In genomic region chr1:33944977-33945750, GRCm38 (mm10) we compare ENCODE assay signal across 8 mouse cellular contexts. TPM values are rescaled to one million over a fixed set of nuclear protein-coding genes. Genes with fewer than 3 reads are reported as not detected.
A peak's percentile ranks its signal among the peaks of the same experiment; 100 is the strongest.
DNase-seq lines count a peak whose midpoint lies in the region; ATAC-seq and TF ChIP-seq lines count a peak whose summit lies in the region.

No protein-coding gene starts in this region.

- TF ChIP-seq POLR2A in thymus, adult 2 months (IDR thresholded peaks at IDR 0.05; ENCODE audit: control insufficient read depth, extremely low read depth, insufficient read depth, low read length, poor library complexity) = no peak

- DNase-seq in neural tube, embryonic 10.5 days (ENCODE audit: extremely low spot score, low spot score) = no peak
- DNase-seq in heart, postnatal 36 days = peak; percentile 56 to 67
- peak; percentile 70 for DNase-seq in liver
- no peak for DNase-seq in layer of hippocampus, postnatal 14 days (ENCODE audit: low spot score in 2 of 2)
- no peak for DNase-seq in thymus, adult 2 months

- H3K36me3 ChIP-seq in neural tube, embryonic 13.5 days = no peaks in the 10 kb centered on the region
- H3K36me3 ChIP-seq in embryonic facial prominence, embryonic 13.5 days = no peaks in the 10 kb centered on the region
- H3K36me3 ChIP-seq in stomach, embryonic 14.5 days (ENCODE audit: control insufficient read depth, insufficient read depth, low read length) = no peaks in the 10 kb centered on the region
- no peaks in the 10 kb centered on the region for H3K36me3 ChIP-seq in thymus, adult 2 months (ENCODE audit: control insufficient read depth, insufficient read depth, low read length)

- no peaks in the 10 kb centered on the region for H3K27me3 ChIP-seq in neural tube, embryonic 13.5 days
- H3K27me3 ChIP-seq in embryonic facial prominence, embryonic 13.5 days = no peaks in the 10 kb centered on the region
- no peaks in the 10 kb centered on the region for H3K27me3 ChIP-seq in stomach, embryonic 14.5 days (ENCODE audit: control insufficient read depth, insufficient read depth, low read length)
- H3K27me3 ChIP-seq in thymus, adult 2 months (ENCODE audit: control insufficient read depth, insufficient read depth, low read length) = no peaks in the 10 kb centered on the region

- H3K9me3 ChIP-seq in neural tube, embryonic 13.5 days = no peaks in the 10 kb centered on the region
- H3K9me3 ChIP-seq in embryonic facial prominence, embryonic 13.5 days = no peaks in the 10 kb centered on the region
- H3K9me3 ChIP-seq in stomach, embryonic 14.5 days (ENCODE audit: control insufficient read depth, low read depth, low read length) = peaks cover 3% of the 10 kb centered on the region; the same call in 1 of the 2 replicates

- intact Hi-C loops in heart, postnatal 36 days (cut with DNase I) = loop anchor here (5.0 kb wide), 1 partner anchor 38 kb away; the partner anchor contains the start of genes Bend6 and Dst

- H3K4me1 ChIP-seq in neural tube, embryonic 13.5 days (replicated peaks) = no peaks in the 10 kb centered on the region
- 0 out of 2 replicates have a peak, but pooled peaks cover 6% of the 10 kb centered on the region for H3K4me1 ChIP-seq in embryonic facial prominence, embryonic 13.5 days
- H3K4me1 ChIP-seq in stomach, embryonic 14.5 days (ENCODE audit: control insufficient read depth, insufficient read depth, low read length) = no peaks in the 10 kb centered on the region
- no peaks in the 10 kb centered on the region; the same call in 1 of the 2 replicates for H3K4me1 ChIP-seq in thymus, adult 2 months (replicated peaks; ENCODE audit: control insufficient read depth, insufficient read depth, low read length)

- H3K9ac ChIP-seq in neural tube, embryonic 13.5 days = no peak overlapping the region
- H3K9ac ChIP-seq in embryonic facial prominence, embryonic 13.5 days = no peak overlapping the region
- H3K9ac ChIP-seq in stomach, embryonic 14.5 days (replicated peaks; ENCODE audit: low read depth, low read length) = no peak overlapping the region

- no peak overlapping the region for H3K4me2 ChIP-seq in neural tube, embryonic 13.5 days
- peak overlapping the region; percentile 22; the same call in 1 of the 2 replicates for H3K4me2 ChIP-seq in embryonic facial prominence, embryonic 13.5 days
- H3K4me2 ChIP-seq in stomach, embryonic 14.5 days (replicated peaks; ENCODE audit: low read depth, low read length) = peak overlapping the region; percentile 30

- no peak overlapping the region for H3K4me3 ChIP-seq in neural tube, embryonic 13.5 days
- H3K4me3 ChIP-seq in embryonic facial prominence, embryonic 13.5 days = no peak overlapping the region
- H3K4me3 ChIP-seq in stomach, embryonic 14.5 days (ENCODE audit: low read depth, low read length) = no peak overlapping the region
- H3K4me3 ChIP-seq in thymus, adult 2 months (ENCODE audit: control insufficient read depth, insufficient read depth, low read length) = no peak overlapping the region

- no peak for TF ChIP-seq CTCF in thymus, adult 2 months (IDR thresholded peaks at IDR 0.05; ENCODE audit: borderline replicate concordance, control insufficient read depth, extremely low read depth, insufficient read depth, low read length, poor library complexity)

- H3K27ac ChIP-seq in neural tube, embryonic 13.5 days (replicated peaks) = no peak overlapping the region
- no peak overlapping the region for H3K27ac ChIP-seq in embryonic facial prominence, embryonic 13.5 days
- H3K27ac ChIP-seq in stomach, embryonic 14.5 days (ENCODE audit: low read length) = no peak overlapping the region
- H3K27ac ChIP-seq in thymus, adult 2 months (ENCODE audit: control insufficient read depth, insufficient read depth, low read length) = no peak overlapping the region

- 77% methylated on average over 17 of the region's 17 CpGs for WGBS in neural tube, embryonic 13.5 days
- 72% methylated on average over 17 of the region's 17 CpGs for WGBS in embryonic facial prominence, embryonic 13.5 days
- WGBS in stomach, embryonic 14.5 days = 56% methylated on average over 17 of the region's 17 CpGs
- 85% methylated on average over 17 of the region's 17 CpGs for WGBS in thymus, adult 2 months

- 0 out of 2 replicates have a peak, but pooled peaks have one; percentile 41 for ATAC-seq in neural tube, embryonic 13.5 days (ENCODE audit: low read depth)
- 0 out of 2 replicates have a peak, but pooled peaks have one; percentile 37 for ATAC-seq in embryonic facial prominence, embryonic 13.5 days (ENCODE audit: insufficient number of reproducible peaks, insufficient read depth, low FRiP score, low TSS enrichment, low read depth)
- peak; percentile 90 for ATAC-seq in stomach, embryonic 14.5 days (ENCODE audit: insufficient number of reproducible peaks, insufficient read depth, low FRiP score, low read depth)

RNA-seq across cellular contexts. Expression of gene Dst, which starts 37.1 kb away (rescaled TPM):
- 41.3 and 44.4 TPM in 2 replicates for polyA plus RNA-seq in neural tube, embryonic 13.5 days (2015; fragmentation: Nextera tagmentation; extraction: Ambion mirVana)
- polyA plus RNA-seq in embryonic facial prominence, embryonic 13.5 days (2015; fragmentation: Nextera tagmentation; extraction: Ambion mirVana) = 24.5 and 26.4 TPM in 2 replicates
- total RNA-seq in heart, postnatal 36 days (2021) = 100 to 1,000 TPM; 392 to 396 TPM
- polyA plus RNA-seq in stomach, embryonic 14.5 days (2014; fragmentation: Nextera tagmentation; extraction: Ambion mirVana) = 42.0 and 42.9 TPM in 2 replicates
- total RNA-seq in layer of hippocampus, postnatal 14 days (2021) = 100 to 1,000 TPM; 209 to 234 TPM
- polyA plus RNA-seq in thymus, adult 2 months (2012; rRNA removed) = 23.1 and 24.2 TPM in 2 replicates

RNA-seq across cellular contexts. Expression of gene Bend6, which starts 37.5 kb away (rescaled TPM):
- 20.8 and 21.3 TPM in 2 replicates for polyA plus RNA-seq in neural tube, embryonic 13.5 days (2015; fragmentation: Nextera tagmentation; extraction: Ambion mirVana)
- 1.8 and 2.3 TPM in 2 replicates for polyA plus RNA-seq in embryonic facial prominence, embryonic 13.5 days (2015; fragmentation: Nextera tagmentation; extraction: Ambion mirVana)
- total RNA-seq in heart, postnatal 36 days (2021) = 1 to 10 TPM; 2.1 to 2.2 TPM
- 1.1 and 2.2 TPM in 2 replicates for polyA plus RNA-seq in stomach, embryonic 14.5 days (2014; fragmentation: Nextera tagmentation; extraction: Ambion mirVana)
- 10 to 100 TPM; 77.2 to 91.6 TPM for total RNA-seq in layer of hippocampus, postnatal 14 days (2021)
- 0.41 and 0.55 TPM in 2 replicates for polyA plus RNA-seq in thymus, adult 2 months (2012; rRNA removed)

Comparison
In these comparisons a context has a peak if more than half of its experiments do, and no peak if none do; other contexts are left out.
1. ATAC-seq: peak in every context shown above with its lines; median percentile 90 in stomach, embryonic 14.5 days; 41 in neural tube, embryonic 13.5 days; 37 in embryonic facial prominence, embryonic 13.5 days.
2. DNase-seq: peak in heart, postnatal 36 days (2 of 2) and liver (single experiment); none in neural tube, embryonic 10.5 days (single experiment), layer of hippocampus, postnatal 14 days (0 of 2) and thymus, adult 2 months (single experiment).